Mouse (Mus musculus) megakaryocyte, embryonic 14.5 days (primary cell): ENCODE measurements around the gene Vps9d1. TPM values are rescaled to one million over a fixed set of nuclear protein-coding genes. Genes with fewer than 3 reads are reported as not detected.

Experiments
- H3K27me3 ChIP-seq: replicated peaks from 2 replicates; pipeline ENCODE3; 2012; ENCODE audit warnings: inconsistent platforms
- H3K36me3 ChIP-seq: replicated peaks from 2 replicates; pipeline ENCODE3; 2012; ENCODE audit warnings: low read length, inconsistent platforms, mixed read lengths
- H3K4me1 ChIP-seq: 2 replicates; pipeline ENCODE4 v1.6.1; 2012; ENCODE audit warnings: inconsistent platforms
- H3K4me3 ChIP-seq: replicated peaks from 2 replicates; pipeline ENCODE3; 2012; ENCODE audit warnings: moderate library complexity, mild to moderate bottlenecking, inconsistent platforms
- H3K9me3 ChIP-seq: 2 replicates; pipeline ENCODE4 v1.6.1; 2012; ENCODE audit warnings: inconsistent platforms
- FLI1 ChIP-seq: IDR thresholded peaks from 2 replicates; pipeline ENCODE4 v1.6.1; 2012; ENCODE audit warnings: low read length, inconsistent platforms, mixed read lengths
- GATA1 ChIP-seq: IDR thresholded peaks from 3 replicates; pipeline ENCODE4 v1.6.1; 2012; ENCODE audit warnings: mixed read lengths, low read length, inconsistent platforms, borderline replicate concordance
- polyA plus RNA-seq: library from polyadenylated mRNA; stranded (reverse); fragments of >175 nt; gene quantifications from 2 replicates; pipeline ENCODE4 v1.2.3, GENCODE M21; 2012; ENCODE audit warnings: low replicate concordance; ENCODE audit not compliant: insufficient read depth

Gene Vps9d1
- polyA plus RNA-seq, 1 experiment = 49.9 TPM

DNA sequence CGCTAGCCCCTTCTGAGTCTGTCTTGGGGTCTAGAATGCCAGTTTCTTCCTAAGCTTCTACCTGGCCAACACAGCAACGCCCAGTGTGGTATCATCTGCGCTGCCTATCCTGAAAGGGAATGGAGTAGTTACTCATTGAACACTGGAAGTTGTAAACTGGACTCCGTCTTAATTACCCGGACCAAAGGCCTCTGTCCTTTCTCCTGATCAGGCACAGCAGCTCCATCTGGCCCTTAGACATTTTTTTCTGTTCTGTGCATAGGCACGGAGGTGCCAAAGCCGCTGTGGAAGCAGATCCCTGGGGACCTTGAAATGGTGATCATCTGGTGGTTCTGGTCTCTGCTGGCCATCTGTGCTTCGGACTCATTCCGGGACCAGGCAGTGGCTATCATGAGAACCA is 60.4 kb downstream of the Vps9d1 start:
- peaks cover 41% of the 10 kb centered on the region for H3K27me3 ChIP-seq
- TF ChIP-seq FLI1 (no peak), GATA1 (no peak)
- peaks cover 19% of the 10 kb centered on the region for H3K4me1 ChIP-seq
- H3K4me3 ChIP-seq = no peak overlapping the region
- H3K36me3 ChIP-seq = no peaks in the 10 kb centered on the region
- H3K9me3 ChIP-seq = no peaks in the 10 kb centered on the region

Other genes with a start within 250 kb of the Vps9d1 start
- 46.9 and 49.4 TPM in 2 replicates for gene Ankrd11, start 212.1 kb downstream of the Vps9d1 start, polyA plus RNA-seq
- gene Spg7, start 191.4 kb downstream of the Vps9d1 start, polyA plus RNA-seq = 9.5 and 14.6 TPM in 2 replicates
- 3,221 and 4,089 TPM in 2 replicates for gene Rpl13, start 152.0 kb downstream of the Vps9d1 start, polyA plus RNA-seq
- 0.43 TPM in 1 of 2 replicates, not detected in the other for gene Cpne7, start 137.0 kb downstream of the Vps9d1 start, polyA plus RNA-seq
- gene Sult5a1, start 96.0 kb downstream of the Vps9d1 start, polyA plus RNA-seq = not detected in 2 replicates
- gene Dpep1, start 68.1 kb downstream of the Vps9d1 start, polyA plus RNA-seq = not detected in 2 replicates
- 25.0 and 29.4 TPM in 2 replicates for gene Chmp1a, start 41.6 kb downstream of the Vps9d1 start, polyA plus RNA-seq
- not detected in 2 replicates for gene Spata33, start 41.5 kb downstream of the Vps9d1 start, polyA plus RNA-seq
- 39.4 and 48.1 TPM in 2 replicates for gene Cdk10, start 29.5 kb downstream of the Vps9d1 start, polyA plus RNA-seq
- gene Spata2l, start 18.1 kb downstream of the Vps9d1 start, polyA plus RNA-seq = 5.3 and 6.1 TPM in 2 replicates
- gene Zfp276, start 153 bp downstream of the Vps9d1 start, polyA plus RNA-seq = 5.0 and 11.6 TPM in 2 replicates
- 16.5 and 24.3 TPM in 2 replicates for gene Fanca, start 64.2 kb upstream of the Vps9d1 start, polyA plus RNA-seq
- gene Spire2, start 78.4 kb upstream of the Vps9d1 start, polyA plus RNA-seq = 0.47 TPM in 1 of 2 replicates, not detected in the other
- 41.1 and 108 TPM in 2 replicates for gene Tcf25, start 119.4 kb upstream of the Vps9d1 start, polyA plus RNA-seq
- 1.1 TPM in 1 of 2 replicates, not detected in the other for gene Mc1r, start 152.8 kb upstream of the Vps9d1 start, polyA plus RNA-seq
- 123 and 178 TPM in 2 replicates for gene Tubb3, start 157.1 kb upstream of the Vps9d1 start, polyA plus RNA-seq
- gene Def8, start 169.2 kb upstream of the Vps9d1 start, polyA plus RNA-seq = 20.7 and 47.5 TPM in 2 replicates
- 8.8 and 20.1 TPM in 2 replicates for gene Afg3l1, start 223.6 kb upstream of the Vps9d1 start, polyA plus RNA-seq